ENCODE assay signal across 13 mouse cellular contexts in genomic region chr6:17079304-17079703, GRCm38 (mm10). TPM values are rescaled to one million over a fixed set of nuclear protein-coding genes. Genes with fewer than 3 reads are reported as not detected.
DNase-seq lines count a peak whose midpoint lies in the region; ATAC-seq and TF ChIP-seq lines count a peak whose summit lies in the region.
"Had no signal": no experiment of that assay in that cellular context is flagged by ENCODE, and none has a peak within 500 bp of the region (broad histone marks: within the 10 kb centered on the region; RNA-seq: fewer than 3 reads in every experiment).

No protein-coding gene starts in this region.

- no peak overlapping the region for H3K27ac ChIP-seq in heart, embryonic 10.5 days
- peak overlapping the region; percentile 14; the same call in 1 of the 2 replicates for H3K27ac ChIP-seq in intestine, embryonic 14.5 days (ENCODE audit: low read depth)
- H3K27ac ChIP-seq in kidney, embryonic 15.5 days = peak overlapping the region; percentile 59
- peak overlapping the region; percentile 27; the same call in 1 of the 2 replicates for H3K27ac ChIP-seq in stomach, embryonic 16.5 days (ENCODE audit: low read length)
- no peak overlapping the region for H3K27ac ChIP-seq in left cerebral cortex, adult 2 months
- H3K27ac ChIP-seq: embryonic facial prominence, embryonic 13.5 days; forebrain, embryonic 15.5 days; neural tube, embryonic 13.5 days had no signal

- intact Hi-C loops in left cerebral cortex, adult 2 months (cut with DNase I) = no loop called here

- no peaks in the 10 kb centered on the region for H3K36me3 ChIP-seq in heart, embryonic 10.5 days
- H3K36me3 ChIP-seq in intestine, embryonic 14.5 days (ENCODE audit: control insufficient read depth, insufficient read depth, low read length) = no peaks in the 10 kb centered on the region
- no peaks in the 10 kb centered on the region for H3K36me3 ChIP-seq in kidney, embryonic 15.5 days
- no peaks in the 10 kb centered on the region for H3K36me3 ChIP-seq in stomach, embryonic 16.5 days (ENCODE audit: control insufficient read depth, insufficient read depth, low read length)
- H3K36me3 ChIP-seq: embryonic facial prominence, embryonic 13.5 days; forebrain, embryonic 15.5 days; neural tube, embryonic 13.5 days had no signal

- peaks cover 34% of the 10 kb centered on the region for H3K27me3 ChIP-seq in heart, embryonic 10.5 days (ENCODE audit: insufficient read depth, poor library complexity, severe bottlenecking)
- no peaks in the 10 kb centered on the region for H3K27me3 ChIP-seq in intestine, embryonic 14.5 days (replicated peaks; ENCODE audit: control insufficient read depth, insufficient read depth, low read length)
- H3K27me3 ChIP-seq in kidney, embryonic 15.5 days = no peaks in the 10 kb centered on the region
- no peaks in the 10 kb centered on the region for H3K27me3 ChIP-seq in stomach, embryonic 16.5 days (ENCODE audit: control insufficient read depth, insufficient read depth, low read length)
- H3K27me3 ChIP-seq: embryonic facial prominence, embryonic 13.5 days; forebrain, embryonic 15.5 days; neural tube, embryonic 13.5 days had no signal

- TF ChIP-seq CTCF in left cerebral cortex, adult 2 months (IDR thresholded peaks at IDR 0.05) = no peak

- H3K4me1 ChIP-seq in heart, embryonic 10.5 days = peaks cover 14% of the 10 kb centered on the region
- H3K4me1 ChIP-seq in intestine, embryonic 14.5 days (replicated peaks; ENCODE audit: control insufficient read depth, insufficient read depth, low read length) = peaks cover 23% of the 10 kb centered on the region
- peaks cover 28% of the 10 kb centered on the region for H3K4me1 ChIP-seq in kidney, embryonic 15.5 days
- H3K4me1 ChIP-seq in stomach, embryonic 16.5 days (ENCODE audit: control insufficient read depth, insufficient read depth, low read length) = peaks cover 19% of the 10 kb centered on the region
- H3K4me1 ChIP-seq: forebrain, embryonic 15.5 days had no signal

- DNase-seq in heart, adult 9 months (ENCODE audit: low spot score in 2 of 2) = peak; percentile 4 to 35
- no peak for DNase-seq in heart, embryonic 10.5 days (ENCODE audit: low spot score)
- no peak for DNase-seq in intestine, embryonic 14.5 days (ENCODE audit: low spot score)
- no peak for DNase-seq in cerebellum, postnatal 10 days
- no peak for DNase-seq in left cerebral cortex, adult 2 months (ENCODE audit: extremely low spot score in 1 of 2, low spot score in 2 of 2)
- DNase-seq: cerebellum, adult 9-10 months; lung, postnatal 10 days; midbrain, embryonic 14.5 days had no signal

- 56% methylated on average over 5 of the region's 5 CpGs for WGBS in heart, embryonic 10.5 days
- whole genome bisulfite sequencing in intestine, embryonic 14.5 days = 50% methylated on average over 5 of the region's 5 CpGs
- 13% methylated on average over 5 of the region's 5 CpGs for WGBS in kidney, embryonic 15.5 days
- 60% methylated on average over 5 of the region's 5 CpGs for WGBS in stomach, embryonic 16.5 days

- H3K9ac ChIP-seq in intestine, embryonic 14.5 days (ENCODE audit: low read length) = no peak overlapping the region
- no peak overlapping the region for H3K9ac ChIP-seq in kidney, embryonic 15.5 days
- no peak overlapping the region for H3K9ac ChIP-seq in stomach, embryonic 16.5 days (ENCODE audit: low read length)
- H3K9ac ChIP-seq: embryonic facial prominence, embryonic 13.5 days; forebrain, embryonic 15.5 days; neural tube, embryonic 13.5 days had no signal

- no peak for ATAC-seq in intestine, embryonic 14.5 days (replicated peaks; ENCODE audit: low FRiP score, low TSS enrichment, low read depth)
- peak; percentile 84 for ATAC-seq in kidney, embryonic 15.5 days (replicated peaks; ENCODE audit: low FRiP score)
- ATAC-seq in stomach, embryonic 16.5 days (ENCODE audit: insufficient read depth, low FRiP score) = no peak
- ATAC-seq: forebrain, embryonic 15.5 days had no signal

- H3K4me3 ChIP-seq in heart, embryonic 10.5 days = no peak overlapping the region
- H3K4me3 ChIP-seq in intestine, embryonic 14.5 days (ENCODE audit: low read depth, low read length) = no peak overlapping the region
- H3K4me3 ChIP-seq in kidney, embryonic 15.5 days (replicated peaks) = no peak overlapping the region
- no peak overlapping the region for H3K4me3 ChIP-seq in stomach, embryonic 16.5 days (replicated peaks; ENCODE audit: low read length)
- H3K4me3 ChIP-seq in left cerebral cortex, adult 2 months = no peak overlapping the region
- H3K4me3 ChIP-seq: embryonic facial prominence, embryonic 13.5 days; forebrain, embryonic 15.5 days; neural tube, embryonic 13.5 days had no signal

- H3K9me3 ChIP-seq in heart, embryonic 10.5 days = no peaks in the 10 kb centered on the region
- no peaks in the 10 kb centered on the region for H3K9me3 ChIP-seq in intestine, embryonic 14.5 days (ENCODE audit: control insufficient read depth, low read length)
- H3K9me3 ChIP-seq in kidney, embryonic 15.5 days (replicated peaks) = no peaks in the 10 kb centered on the region
- no peaks in the 10 kb centered on the region for H3K9me3 ChIP-seq in stomach, embryonic 16.5 days (replicated peaks; ENCODE audit: control insufficient read depth, low read length)
- H3K9me3 ChIP-seq: embryonic facial prominence, embryonic 13.5 days; forebrain, embryonic 15.5 days; neural tube, embryonic 13.5 days had no signal

- no peak overlapping the region for H3K4me2 ChIP-seq in intestine, embryonic 14.5 days (ENCODE audit: low read length)
- H3K4me2 ChIP-seq in kidney, embryonic 15.5 days = peak overlapping the region; percentile 8; the same call in 1 of the 2 replicates
- no peak overlapping the region for H3K4me2 ChIP-seq in stomach, embryonic 16.5 days (ENCODE audit: low read depth, low read length)
- H3K4me2 ChIP-seq: embryonic facial prominence, embryonic 13.5 days; forebrain, embryonic 15.5 days; neural tube, embryonic 13.5 days had no signal

RNA-seq across cellular contexts. Expression of gene Tes, which starts 14.4 kb away (rescaled TPM):
- 12.3 and 38.0 TPM in 2 replicates for polyA plus RNA-seq in heart, embryonic 10.5 days (2016; fragmentation: Nextera tagmentation; extraction: Ambion mirVana)
- 114 and 132 TPM in 2 replicates for polyA plus RNA-seq in intestine, embryonic 14.5 days (2014; fragmentation: Nextera tagmentation; extraction: Ambion mirVana)
- 70.5 and 72.6 TPM in 2 replicates for polyA plus RNA-seq in kidney, embryonic 15.5 days (2015; fragmentation: Nextera tagmentation; extraction: Ambion mirVana)
- polyA plus RNA-seq in stomach, embryonic 16.5 days (2015; fragmentation: Nextera tagmentation; extraction: Ambion mirVana) = 96.9 and 103 TPM in 2 replicates
- 1 to 10 TPM; 4.5 to 5.9 TPM for total RNA-seq in left cerebral cortex, adult 2 months (2021)

Comparison
In these comparisons a context has a peak if more than half of its experiments do, and no peak if none do; other contexts are left out.
1. DNase-seq: peak in heart, adult 9 months (2 of 2); none in heart, embryonic 10.5 days (single experiment), intestine, embryonic 14.5 days (single experiment), cerebellum, postnatal 10 days (0 of 2) and left cerebral cortex, adult 2 months (0 of 2).
2. H3K27ac ChIP-seq: peak in intestine, embryonic 14.5 days (single experiment), kidney, embryonic 15.5 days (single experiment) and stomach, embryonic 16.5 days (single experiment); none in heart, embryonic 10.5 days (single experiment) and left cerebral cortex, adult 2 months (single experiment).